Mouse (Mus musculus) hindbrain, embryonic 16.5 days (tissue): ENCODE data around the gene Tpd52l2. TPM values are rescaled to one million over a fixed set of nuclear protein-coding genes. Genes with fewer than 3 reads are reported as not detected.

Experiments
- ATAC-seq: fragments of 200-750 bp; cut with Nextera tagmentation; 2 replicates; pipeline ENCODE4 v1.8.0; 2017; ENCODE audit warnings: moderate TSS enrichment, moderate library complexity
- H3K27ac ChIP-seq: fragments of 300-500 bp; sonication (generic); 2 replicates; pipeline ENCODE4 v1.5.1; 2014; ENCODE audit warnings: low read depth, mild to moderate bottlenecking, control low read depth, low read length, moderate library complexity
- H3K27me3 ChIP-seq: fragments of 300-500 bp; sonication (generic); replicated peaks from 2 replicates; pipeline ENCODE4 v1.6.1; 2014; ENCODE audit warnings: low read length; ENCODE audit not compliant: control insufficient read depth, insufficient read depth
- H3K36me3 ChIP-seq: fragments of 300-500 bp; sonication (generic); 2 replicates; pipeline ENCODE4 v1.6.1; 2014; ENCODE audit warnings: mild to moderate bottlenecking, low read length, moderate library complexity, mixed read lengths; ENCODE audit not compliant: control insufficient read depth, insufficient read depth
- H3K4me1 ChIP-seq: fragments of 300-500 bp; sonication (generic); 2 replicates; pipeline ENCODE4 v1.6.1; 2014; ENCODE audit warnings: low read depth, low read length; ENCODE audit not compliant: control insufficient read depth, insufficient read depth
- H3K4me2 ChIP-seq: fragments of 300-500 bp; sonication (generic); 2 replicates; pipeline ENCODE4 v1.6.1; 2014; ENCODE audit warnings: mild to moderate bottlenecking, low read length, control low read depth, moderate library complexity
- H3K4me3 ChIP-seq: fragments of 300-500 bp; sonication (generic); 2 replicates; pipeline ENCODE4 v1.5.1; 2014; ENCODE audit warnings: mild to moderate bottlenecking, low read length, control low read depth, moderate library complexity
- H3K9ac ChIP-seq: fragments of 300-500 bp; sonication (generic); 2 replicates; pipeline ENCODE4 v1.6.1; 2014; ENCODE audit warnings: low read depth, mild to moderate bottlenecking, control low read depth, low read length, moderate library complexity
- H3K9me3 ChIP-seq: fragments of 300-500 bp; sonication (generic); 2 replicates; pipeline ENCODE4 v1.6.1; 2014; ENCODE audit warnings: mild to moderate bottlenecking, low read length, moderate library complexity; ENCODE audit not compliant: control insufficient read depth
- WGBS: fragments of 180-500 bp; shearing (Covaris S2); extraction: QIAGEN DNeasy Blood & Tissue Kit; methylation state at CpG from one replicate; pipeline ENCODE4 v1.1.7; 2014; 5-methylcytosine and 5-hydroxymethylcytosine counted together
- polyA plus RNA-seq: library from polyadenylated mRNA; unstranded; fragments of >200 nt; fragmentation: Nextera tagmentation; extraction: Ambion mirVana; gene quantifications from 2 replicates; pipeline ENCODE4 v1.2.1, GENCODE M21; 2015

The Tpd52l2 gene
- polyA plus RNA-seq: 121 and 126 TPM in 2 replicates

DNA sequence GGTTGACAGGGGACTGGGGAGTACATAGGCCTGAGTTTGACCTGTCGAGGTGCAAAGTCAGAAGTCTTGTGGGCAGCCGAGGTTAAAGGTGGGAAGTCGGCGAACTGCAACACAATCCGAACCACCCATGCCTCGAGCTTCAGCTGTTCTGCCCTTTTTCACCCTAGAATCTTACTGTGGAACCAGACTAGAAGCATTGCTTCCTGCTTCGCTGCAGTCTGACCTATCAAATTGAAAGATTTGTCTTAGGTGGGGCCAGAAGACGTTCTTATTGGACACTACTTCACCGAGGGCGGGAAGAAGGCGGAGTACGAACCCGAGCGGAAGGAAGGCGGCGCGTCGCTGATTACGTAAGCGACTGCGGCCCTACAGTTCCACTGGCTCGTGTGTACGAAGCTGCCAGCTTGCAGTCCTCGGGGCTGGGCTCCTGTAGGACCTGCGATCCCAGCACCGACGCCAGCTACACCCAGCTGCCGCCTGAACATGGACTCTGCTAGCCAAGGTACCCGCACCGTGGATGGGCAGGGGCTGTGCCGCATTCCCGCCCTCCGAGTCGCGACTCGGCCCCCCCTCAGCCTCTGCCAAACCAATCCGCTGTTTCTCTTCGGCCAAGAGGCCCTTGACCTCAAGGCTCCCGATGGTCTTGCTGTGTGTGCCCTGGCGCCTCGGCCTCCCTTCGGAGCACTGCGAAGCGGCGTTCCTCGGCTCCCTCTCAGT is at the start of gene Tpd52l2:
Gene Tpd52l2 (plus strand): TSS at position 312 of the 717 bp plus-strand sequence.
- H3K4me1 ChIP-seq: peaks cover 9% of the 10 kb centered on the region; the same call in 1 of the 2 replicates
- peak within 1 kb of the TSS; percentile 88 for H3K27ac ChIP-seq
- H3K27me3 ChIP-seq: no peaks in the 10 kb centered on the region
- peak within 1 kb of the TSS; percentile 97 for H3K4me2 ChIP-seq
- ATAC-seq: peak; percentile 97
- no peaks in the 10 kb centered on the region for H3K9me3 ChIP-seq
- under 1% methylated on average over 40 of the region's 46 CpGs for WGBS
- H3K36me3 ChIP-seq: peaks cover 7% of the 10 kb centered on the region
- H3K4me3 ChIP-seq: peak within 1 kb of the TSS; percentile 69
- H3K9ac ChIP-seq: peak within 1 kb of the TSS; percentile 80

GRCm38 (mm10) chr2:181452181-181452580 is 44.8 kb upstream of the Tpd52l2 start:
- no peak overlapping the region for H3K9ac ChIP-seq
- no peaks in the 10 kb centered on the region for H3K9me3 ChIP-seq
- H3K4me1 ChIP-seq: peaks cover under 1% of the 10 kb centered on the region
- no peaks in the 10 kb centered on the region for H3K36me3 ChIP-seq
- 69% methylated on average over 4 of the region's 4 CpGs for WGBS
- no peak overlapping the region for H3K27ac ChIP-seq
- no peak for ATAC-seq
- no peaks in the 10 kb centered on the region for H3K27me3 ChIP-seq
- no peak overlapping the region for H3K4me3 ChIP-seq
- no peak overlapping the region for H3K4me2 ChIP-seq

DNA sequence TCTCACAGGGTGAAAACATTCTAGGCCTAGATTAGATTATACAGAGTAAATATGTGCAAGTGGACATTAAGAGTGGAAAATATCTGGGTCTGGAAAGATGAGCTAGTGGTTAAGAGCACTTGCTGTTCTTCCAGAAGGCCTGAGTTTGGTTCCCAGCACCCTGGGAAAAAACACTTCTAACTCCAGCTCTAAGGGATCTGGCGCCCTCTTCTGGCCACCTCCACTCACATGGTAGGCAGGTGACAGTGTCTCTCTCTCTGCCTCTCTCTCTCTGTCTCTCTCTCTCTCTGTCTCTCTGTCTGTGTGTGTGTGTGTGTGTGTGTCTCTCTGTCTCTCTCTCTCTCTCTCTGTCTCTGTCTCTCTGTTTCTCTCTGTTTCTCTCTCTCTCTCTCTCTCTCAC is 43.7 kb upstream of the Tpd52l2 start:
- H3K27ac ChIP-seq: no peak overlapping the region
- no peaks in the 10 kb centered on the region for H3K9me3 ChIP-seq
- ATAC-seq: no peak
- no peaks in the 10 kb centered on the region for H3K36me3 ChIP-seq
- H3K4me3 ChIP-seq: no peak overlapping the region
- 46% methylated on average over 1 of the region's 1 CpGs for WGBS
- H3K9ac ChIP-seq: no peak overlapping the region
- H3K27me3 ChIP-seq: no peaks in the 10 kb centered on the region
- peaks cover 10% of the 10 kb centered on the region for H3K4me1 ChIP-seq
- H3K4me2 ChIP-seq: no peak overlapping the region

- no peaks in the 10 kb centered on the region for H3K36me3 ChIP-seq
These were observed 41.0 kb upstream of the Tpd52l2 start for GRCm38 (mm10) chr2:181455899-181456298.

GRCm38 (mm10) chr2:181457831-181458230 is 39.1 kb upstream of the Tpd52l2 start:
- Histone ChIP-seq H3K9me3 (no peaks in the 10 kb centered on the region), H3K9ac (peak overlapping the region; percentile 94), H3K4me2 (peak overlapping the region; percentile 96), H3K4me3 (peak overlapping the region; percentile 98), H3K36me3 (no peaks in the 10 kb centered on the region), H3K27ac (no peak overlapping the region), H3K4me1 (peaks cover 21% of the 10 kb centered on the region), H3K27me3 (no peaks in the 10 kb centered on the region)
- WGBS: 3% methylated on average over 15 of the region's 15 CpGs
- ATAC-seq: no peak

More at GRCm38 (mm10) chr2:181455899-181456298, 41.0 kb upstream of the Tpd52l2 start:
- Histone ChIP-seq H3K4me3 (no peak overlapping the region), H3K27me3 (no peaks in the 10 kb centered on the region), H3K9ac (no peak overlapping the region), H3K27ac (no peak overlapping the region), H3K4me1 (peaks cover 21% of the 10 kb centered on the region), H3K4me2 (no peak overlapping the region), H3K9me3 (no peaks in the 10 kb centered on the region)
- WGBS: 79% methylated on average over 2 of the region's 2 CpGs
- ATAC-seq: no peak

DNA sequence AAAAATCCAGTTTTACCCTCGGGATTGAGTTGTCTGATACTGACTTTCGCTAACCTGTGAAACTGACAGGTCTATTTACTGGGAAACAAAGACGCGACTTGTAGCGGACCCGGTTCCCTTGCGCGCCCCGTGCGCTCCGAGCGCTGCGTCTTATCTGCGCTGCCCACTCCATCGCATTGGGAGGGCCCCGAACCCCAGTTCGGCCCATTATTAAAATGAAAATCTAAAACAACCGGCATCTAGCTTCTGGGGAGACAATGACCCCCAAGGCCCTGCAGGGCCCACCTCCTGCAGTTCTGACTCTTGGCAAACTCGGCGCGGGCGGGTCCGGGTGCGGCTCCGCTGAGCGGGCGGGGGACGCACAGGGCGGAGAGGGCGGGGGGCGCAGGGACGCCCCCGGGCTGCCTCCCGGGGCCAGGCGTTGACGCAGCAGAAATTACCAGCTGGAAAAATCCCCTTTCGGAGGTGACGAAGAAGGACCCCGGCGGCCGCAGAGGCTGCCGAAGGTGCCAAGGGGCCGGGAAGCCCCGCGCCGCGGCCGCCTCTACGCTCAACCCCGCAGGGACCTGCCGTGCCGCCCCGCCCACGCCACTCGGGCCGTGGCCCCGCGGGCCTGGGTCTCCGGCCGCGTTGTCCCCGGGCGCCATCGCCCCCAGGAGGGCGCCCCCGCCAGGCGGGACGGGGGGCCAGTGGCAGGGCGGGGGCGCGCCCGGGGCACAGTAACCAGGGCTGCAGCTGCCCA is 38.4 kb upstream of the Tpd52l2 start:
- Histone ChIP-seq H3K9me3 (no peaks in the 10 kb centered on the region), H3K9ac (peak overlapping the region; percentile 94), H3K36me3 (no peaks in the 10 kb centered on the region), H3K27me3 (no peaks in the 10 kb centered on the region), H3K4me3 (peak overlapping the region; percentile 98), H3K4me1 (peaks cover 21% of the 10 kb centered on the region), H3K27ac (peak overlapping the region; percentile 65), H3K4me2 (peak overlapping the region; percentile 96)
- WGBS: under 1% methylated on average over 71 of the region's 72 CpGs
- ATAC-seq: no peak

GRCm38 (mm10) chr2:181459153-181459672 is 37.7 kb upstream of the Tpd52l2 start, which contains the start of gene Zbtb46:
TSS of gene Zbtb46 (minus strand) at chr2:181459426.
- Histone ChIP-seq H3K4me3 (peak within 1 kb of the TSS; percentile 98), H3K4me1 (peaks cover 21% of the 10 kb centered on the region), H3K27ac (peak within 1 kb of the TSS; percentile 65), H3K27me3 (no peaks in the 10 kb centered on the region), H3K36me3 (no peaks in the 10 kb centered on the region), H3K9me3 (no peaks in the 10 kb centered on the region), H3K4me2 (peak within 1 kb of the TSS; percentile 96), H3K9ac (peak within 1 kb of the TSS; percentile 94)
- peak; percentile 87 for ATAC-seq
- WGBS: under 1% methylated on average over 47 of the region's 83 CpGs

DNA sequence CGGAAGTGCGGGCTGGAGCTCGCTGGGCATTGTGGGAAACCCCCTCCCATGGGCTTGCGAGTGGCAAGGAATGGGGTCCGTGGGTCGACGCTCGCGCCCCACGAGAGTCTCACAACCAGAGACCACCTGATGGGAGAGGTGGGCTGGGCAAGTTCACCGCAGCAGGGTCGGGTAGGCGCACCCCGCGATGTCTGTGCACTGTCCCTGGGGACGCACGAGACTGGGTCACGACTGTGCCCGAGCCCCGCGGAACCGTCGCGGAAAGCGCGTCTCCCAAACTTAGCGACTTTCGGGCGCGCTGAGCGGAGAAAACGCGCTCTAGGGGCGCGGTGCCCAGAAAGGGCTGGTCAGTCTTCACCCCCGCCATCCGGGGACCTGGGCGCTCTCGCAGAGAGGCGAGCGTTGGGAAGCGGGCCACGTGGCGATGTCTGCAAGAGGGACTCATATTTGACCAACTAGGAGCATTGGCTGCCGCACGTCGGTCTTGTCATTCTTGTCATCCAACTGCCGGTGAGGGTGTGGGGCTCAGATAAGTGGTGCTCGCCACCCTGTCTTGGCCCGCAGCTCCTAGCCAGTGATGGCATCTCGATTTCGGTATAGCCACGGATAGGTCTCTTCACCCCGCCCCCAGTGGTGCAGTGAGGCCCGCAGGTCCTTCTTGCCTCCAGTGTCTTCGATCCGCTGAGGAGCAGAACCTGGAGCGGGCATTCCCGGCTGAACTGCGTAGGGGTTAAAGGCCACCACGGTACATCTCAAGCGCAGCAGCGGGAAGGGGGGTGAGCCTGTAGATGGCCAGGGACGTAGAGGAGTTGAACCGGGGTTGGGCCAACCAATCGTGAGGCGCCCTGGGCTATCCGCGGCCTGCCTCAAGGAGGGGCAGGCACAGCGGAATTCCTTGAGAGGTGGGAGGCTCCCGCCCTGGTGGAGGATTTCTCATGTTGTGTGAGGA is 37.0 kb upstream of the Tpd52l2 start:
- Histone ChIP-seq H3K4me1 (peaks cover 21% of the 10 kb centered on the region), H3K9me3 (no peaks in the 10 kb centered on the region), H3K27ac (peak overlapping the region; percentile 54; the same call in 1 of the 2 replicates), H3K4me2 (peak overlapping the region; percentile 96), H3K9ac (peak overlapping the region; percentile 94), H3K36me3 (no peaks in the 10 kb centered on the region), H3K4me3 (peak overlapping the region; percentile 98), H3K27me3 (no peaks in the 10 kb centered on the region)
- ATAC-seq: peak; percentile 51
- WGBS: under 1% methylated on average over 71 of the region's 71 CpGs
